Mouse (Mus musculus) T-helper 17 cell (primary cell): ENCODE data around the gene Mphosph10.

ENCODE experiments used
- in situ Hi-C, 2 experiments: fragments of 300-600 bp; cut with MboI, MseI; formaldehyde crosslinking; loops; 1 replicate in 1 of 2; 2 replicates in 1 of 2; pipeline ENCODE4 v1.15.1; 2025; ENCODE audit warnings: high pct_unique_total_duplicates in 2 of 2

Mphosph10 gene

DNA sequence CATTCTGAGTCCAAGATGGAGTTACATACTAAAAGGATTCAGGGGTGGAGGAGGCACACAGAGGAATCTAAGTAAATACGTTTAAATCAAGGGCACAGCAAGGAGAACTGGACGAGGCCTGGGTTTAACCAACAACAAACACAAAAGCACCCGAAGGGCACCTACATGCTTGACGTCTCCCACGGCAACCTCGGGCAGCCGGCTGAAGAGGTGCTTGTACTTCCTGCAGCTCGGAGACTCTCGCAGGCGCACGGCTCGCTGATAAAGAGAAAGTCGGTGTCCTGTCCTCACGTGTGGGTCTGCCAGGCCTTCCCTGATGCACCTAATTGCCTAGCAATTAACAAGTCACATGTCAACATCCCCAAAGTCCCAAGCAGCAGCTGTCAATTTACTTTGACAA, 37.9 kb downstream of the Mphosph10 start:
- in situ Hi-C loops = no loop called here

DNA sequence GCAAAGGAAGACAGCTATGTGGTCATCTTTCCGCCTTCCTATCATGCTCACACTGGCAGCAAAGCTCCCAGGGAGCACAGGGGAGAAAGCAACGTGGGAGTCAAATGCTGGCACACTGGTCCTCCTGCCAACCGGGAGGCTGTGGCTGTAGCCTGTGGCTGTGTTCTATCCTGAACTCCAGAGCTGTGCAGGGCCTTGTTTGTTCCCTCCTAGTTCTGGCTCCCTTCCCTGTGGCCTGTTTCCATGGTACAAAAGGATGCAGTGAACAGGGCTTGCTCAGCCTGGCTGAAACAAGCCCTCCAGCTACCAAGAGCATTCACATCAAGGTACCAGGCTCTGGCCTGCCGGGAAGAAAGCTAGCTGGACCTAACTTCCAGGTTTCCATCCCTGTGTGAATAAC, 41.0 kb downstream of the Mphosph10 start:
- in situ Hi-C loops = no loop called here

DNA sequence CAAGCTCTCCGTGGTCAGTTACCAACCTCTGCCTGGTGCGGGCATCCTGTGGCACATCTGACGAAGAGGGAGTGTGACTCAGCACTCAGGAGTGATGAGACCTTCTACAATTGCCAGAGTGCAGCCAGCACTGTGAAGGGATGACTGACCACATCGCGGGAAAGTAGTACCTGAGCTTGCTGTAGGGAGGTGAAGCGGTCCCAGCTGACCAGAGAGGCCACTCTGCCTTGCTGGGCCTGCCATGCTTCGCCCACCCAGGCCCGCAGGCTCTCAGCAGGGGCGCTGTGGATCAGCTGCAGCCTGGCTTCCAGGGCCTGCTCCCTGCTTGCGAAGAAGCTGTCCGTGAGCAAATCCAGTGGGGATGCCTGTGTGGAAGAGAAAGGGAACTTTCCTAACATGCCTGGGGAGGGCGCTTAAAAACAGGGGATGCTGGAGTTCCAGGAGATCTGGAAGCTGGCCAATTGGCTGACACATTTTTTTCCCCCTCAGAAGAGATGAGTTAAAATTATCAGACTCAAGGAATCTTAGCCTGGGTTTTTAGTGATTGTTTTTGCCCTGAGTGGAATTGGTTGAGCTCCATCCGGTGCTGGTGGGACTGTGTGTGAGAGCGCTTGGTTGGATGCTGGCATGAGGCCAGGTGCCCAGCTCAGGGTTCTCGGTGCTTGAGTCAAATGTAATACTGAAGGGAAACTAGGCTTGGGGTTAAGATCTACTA, 42.8 kb downstream of the Mphosph10 start:
- in situ Hi-C loops = loop anchor here in 1 of 2 experiments (25.0 kb wide), 1 partner anchor 1713 kb away; the partner anchor contains the start of gene Snrpa1

DNA sequence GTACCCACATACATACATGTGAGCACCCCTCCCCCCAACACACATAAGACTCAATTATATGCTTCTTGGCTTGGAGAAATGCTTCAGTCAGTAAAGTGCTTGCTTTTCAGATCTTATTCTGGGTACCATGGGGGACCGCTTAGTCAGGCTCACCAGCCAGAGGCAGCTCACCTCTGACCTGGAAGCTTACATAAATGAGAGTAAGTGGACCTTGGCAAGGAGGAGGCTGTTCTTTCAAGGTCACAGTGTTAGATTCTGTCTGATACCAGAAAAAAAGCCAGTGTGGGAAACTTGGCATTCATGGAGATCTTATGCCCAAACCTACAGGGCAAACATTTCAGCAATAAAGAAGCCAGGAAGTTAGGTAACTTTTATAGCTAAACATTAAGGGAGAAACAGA, 44.3 kb downstream of the Mphosph10 start:
- in situ Hi-C loops = loop anchor here in 1 of 2 experiments (25.0 kb wide), 1 partner anchor 1714 kb away; the partner anchor contains the start of gene Snrpa1

DNA sequence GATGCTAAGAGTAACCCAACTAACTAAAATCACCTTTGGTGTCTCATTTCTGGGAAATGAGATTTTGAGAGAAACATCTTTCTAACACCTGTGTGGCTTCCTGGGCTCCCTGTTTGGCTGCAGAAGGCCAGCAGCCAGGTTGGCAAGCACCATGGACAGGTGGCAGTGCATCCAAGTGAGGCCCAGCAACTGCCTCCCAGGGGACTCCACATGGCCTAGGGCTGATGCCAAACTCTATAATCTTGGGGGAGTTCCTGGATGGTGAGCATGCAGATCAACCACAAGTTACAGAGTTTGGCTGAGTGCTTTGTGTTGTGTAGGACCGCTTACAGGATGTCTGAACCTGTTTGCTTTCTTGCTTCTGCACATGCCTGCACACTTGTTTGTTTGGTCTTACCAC, 59.4 kb downstream of the Mphosph10 start:
- in situ Hi-C loops = loop anchor here in 1 of 2 experiments (25.0 kb wide), 1 partner anchor 1730 kb away; the partner anchor contains the start of gene Snrpa1

DNA sequence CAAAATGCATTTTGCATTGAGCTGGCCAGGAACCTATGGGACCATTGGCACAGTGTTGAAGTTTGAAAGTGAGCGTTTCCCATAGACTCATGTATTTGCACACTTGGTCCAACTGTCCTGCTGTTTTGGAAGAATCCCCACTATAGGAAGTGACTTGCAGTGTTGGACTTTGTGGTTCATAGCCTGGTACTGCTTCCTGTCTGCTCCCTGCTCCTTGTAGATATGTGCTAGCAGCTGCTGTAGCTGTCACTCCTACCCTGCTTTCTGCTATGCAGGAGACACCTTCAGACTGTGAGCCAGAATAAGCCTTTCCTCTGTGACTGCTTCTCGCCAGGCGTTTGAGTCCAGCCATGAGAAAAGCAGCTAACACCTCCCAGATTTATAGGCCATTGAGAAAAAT, 60.8 kb downstream of the Mphosph10 start:
- in situ Hi-C loops = loop anchor here in 1 of 2 experiments (25.0 kb wide), 1 partner anchor 1731 kb away; the partner anchor contains the start of gene Snrpa1

DNA sequence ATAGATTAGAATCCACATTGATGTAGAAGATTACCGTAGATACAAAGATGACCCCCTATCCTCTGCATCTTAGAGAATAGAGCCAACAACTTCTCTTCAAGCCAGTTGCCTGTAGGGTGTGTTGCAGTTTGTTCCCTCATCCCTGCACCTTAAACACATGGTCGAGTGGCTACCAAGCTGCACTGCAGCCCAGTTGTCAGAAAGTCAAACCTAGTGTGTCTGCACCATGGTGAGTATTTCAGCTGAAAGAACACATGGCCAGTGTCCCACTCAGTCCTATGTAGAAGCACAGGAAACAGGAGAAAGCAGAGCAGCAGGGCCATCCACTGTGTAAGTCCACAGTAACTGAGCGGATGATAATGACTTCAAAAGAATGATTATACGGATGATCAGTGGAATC, 64.6 kb downstream of the Mphosph10 start:
- in situ Hi-C loops = loop anchor here in 1 of 2 experiments (25.0 kb wide), 1 partner anchor 1735 kb away; the partner anchor contains the start of gene Snrpa1

DNA sequence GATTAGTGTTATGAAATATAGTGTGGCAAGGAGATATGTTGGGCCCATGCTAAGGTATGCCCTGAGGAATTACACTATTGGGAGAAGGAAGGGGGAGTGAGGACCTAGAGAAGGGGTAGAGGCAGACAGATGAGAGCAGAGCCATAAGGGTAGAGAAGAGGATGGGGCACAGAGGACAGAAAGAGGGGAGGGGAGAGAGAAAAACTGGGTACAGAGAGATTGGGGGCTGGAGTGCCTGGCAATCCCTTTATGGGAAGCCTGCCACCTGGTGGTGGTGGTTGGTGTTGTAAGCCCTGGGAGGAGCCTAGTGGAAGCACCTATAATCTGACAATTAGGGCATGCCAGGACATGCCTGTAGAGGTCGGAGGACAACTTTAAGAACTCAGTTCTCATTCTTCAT, 65.2 kb downstream of the Mphosph10 start:
- in situ Hi-C loops = loop anchor here in 1 of 2 experiments (25.0 kb wide), 1 partner anchor 1735 kb away; the partner anchor contains the start of gene Snrpa1
